Mouse (Mus musculus) lung, adult 2 months (tissue): ENCODE measurements at regions not wholly inside any gene's neighbourhood (a gene's known extent, or its start where the extent isn't known, plus 50 kb on each side); places are given as distances from the start of the nearest gene placed in this dataset.

Experiments
- DNase-seq: peaks from one replicate; pipeline ENCODE4 v3.0.0; 2022
- H3K4me1 ChIP-seq: fragments of 200-500 bp; 2 replicates; pipeline ENCODE4 v1.6.1; 2011; ENCODE audit warnings: low read length; ENCODE audit not compliant: control insufficient read depth, insufficient read depth
- H3K4me3 ChIP-seq: fragments of 200-500 bp; replicated peaks from 2 replicates; pipeline ENCODE3; 2011; ENCODE audit warnings: low read depth, mild to moderate bottlenecking, control low read depth, low read length; ENCODE audit errors: extremely low read depth
- CTCF ChIP-seq: fragments of 200-500 bp; IDR thresholded peaks from 2 replicates; pipeline ENCODE4 v1.5.1; 2011; ENCODE audit warnings: mild to moderate bottlenecking, low read length, control low read depth; ENCODE audit not compliant: insufficient read depth
- POLR2A ChIP-seq: fragments of 200-500 bp; IDR thresholded peaks from 2 replicates; pipeline ENCODE4 v1.6.1; 2011; ENCODE audit warnings: low read depth, mild to moderate bottlenecking, control low read depth, low read length, borderline replicate concordance; ENCODE audit errors: extremely low read depth
- WGBS: fragments of 180-500 bp; shearing (Covaris S2); methylation state at CpG from one replicate; pipeline ENCODE4 v1.1.7; 2018; 5-methylcytosine and 5-hydroxymethylcytosine counted together

DNA sequence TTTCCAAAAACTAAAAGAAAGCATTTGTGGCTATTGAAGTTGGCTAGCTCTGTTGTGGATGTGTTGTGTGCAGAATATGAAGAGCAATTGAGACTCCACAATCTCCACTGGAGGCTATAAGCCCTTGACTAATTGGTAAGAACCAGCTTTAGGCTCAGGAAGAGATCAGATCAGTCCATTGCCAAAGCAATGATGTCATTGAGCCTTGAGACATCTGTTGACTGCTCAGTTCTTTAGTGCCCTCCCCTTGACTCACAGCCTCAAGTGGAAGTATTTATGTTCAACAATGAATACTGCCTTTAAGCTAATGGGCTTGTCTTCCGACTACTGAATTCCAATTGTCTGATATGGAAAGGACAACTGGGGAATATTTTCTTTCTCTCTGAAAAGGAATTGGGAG, 2090.6 kb downstream of the 4930444P10Rik start:
- 85% methylated on average over 1 of the region's 1 CpGs for WGBS
- no peak for DNase-seq
- TF ChIP-seq CTCF = no peak
- no peak for TF ChIP-seq POLR2A
- no peak overlapping the region for H3K4me3 ChIP-seq
- peaks cover 3% of the 10 kb centered on the region for H3K4me1 ChIP-seq

DNA sequence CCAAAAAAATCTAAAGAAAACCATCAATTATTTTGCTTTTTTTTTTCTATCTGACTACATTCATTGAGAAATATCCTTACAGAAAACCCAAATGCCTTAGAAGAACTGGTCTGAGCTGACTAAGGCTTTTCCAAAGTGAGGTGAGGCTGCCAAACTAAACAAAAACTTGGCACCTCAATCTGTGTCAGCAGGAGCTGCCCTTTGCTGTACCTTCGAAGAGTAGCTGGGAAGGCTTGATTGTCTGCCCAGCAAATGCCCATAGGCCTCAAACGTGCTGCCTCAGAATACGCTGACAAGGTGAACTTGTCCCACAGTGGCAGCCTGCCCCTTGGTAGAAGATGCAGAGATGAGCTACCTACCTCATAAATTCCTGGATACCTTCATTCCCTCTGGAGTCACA, 2091.7 kb downstream of the 4930444P10Rik start:
- no peak for TF ChIP-seq CTCF
- no peak for TF ChIP-seq POLR2A
- Histone ChIP-seq H3K4me3 (no peak overlapping the region), H3K4me1 (peaks cover 3% of the 10 kb centered on the region)
- DNase-seq = peak; percentile 16
- WGBS = 35% methylated on average over 3 of the region's 3 CpGs

DNA sequence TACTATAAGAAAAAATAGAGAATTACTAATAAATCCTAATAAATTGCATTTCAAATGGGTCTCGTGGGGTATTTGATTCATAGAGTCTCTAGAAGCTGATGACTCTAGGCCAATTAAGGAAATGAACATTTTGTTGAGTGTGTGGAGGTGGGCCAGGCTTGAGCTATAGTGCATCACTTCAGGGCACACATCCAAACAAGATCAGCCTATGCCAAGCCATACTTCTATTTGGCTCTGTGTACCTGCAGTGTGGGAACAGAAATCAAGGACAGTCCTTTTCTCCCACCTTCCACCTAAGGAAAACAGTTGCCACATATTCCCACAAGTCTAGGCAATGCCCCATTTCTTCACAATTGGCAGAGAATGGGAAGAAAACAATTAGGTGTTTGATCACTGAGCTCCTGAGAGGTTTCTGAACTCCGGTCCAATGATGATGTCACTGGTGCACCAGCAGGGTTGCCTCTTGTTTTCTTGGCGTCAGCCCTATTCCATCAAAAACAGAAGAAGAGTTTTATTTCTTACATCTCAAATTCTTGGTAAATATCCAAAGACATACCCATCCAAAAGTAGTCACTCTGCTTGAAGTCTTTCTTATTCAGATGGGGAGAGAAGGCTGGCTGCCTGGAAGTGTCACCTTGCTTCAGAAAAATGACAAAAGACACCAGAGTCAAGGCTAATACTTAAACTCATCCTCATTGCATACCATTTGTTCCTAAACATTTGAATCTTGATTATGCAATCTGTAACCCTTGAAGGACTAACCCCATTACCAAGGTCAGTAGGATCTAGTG, 2092.3 kb downstream of the 4930444P10Rik start:
- Histone ChIP-seq H3K4me3 (no peak overlapping the region), H3K4me1 (peaks cover 3% of the 10 kb centered on the region)
- DNase-seq = no peak
- TF ChIP-seq CTCF = no peak
- TF ChIP-seq POLR2A = no peak
- 52% methylated on average over 3 of the region's 3 CpGs for WGBS

DNA sequence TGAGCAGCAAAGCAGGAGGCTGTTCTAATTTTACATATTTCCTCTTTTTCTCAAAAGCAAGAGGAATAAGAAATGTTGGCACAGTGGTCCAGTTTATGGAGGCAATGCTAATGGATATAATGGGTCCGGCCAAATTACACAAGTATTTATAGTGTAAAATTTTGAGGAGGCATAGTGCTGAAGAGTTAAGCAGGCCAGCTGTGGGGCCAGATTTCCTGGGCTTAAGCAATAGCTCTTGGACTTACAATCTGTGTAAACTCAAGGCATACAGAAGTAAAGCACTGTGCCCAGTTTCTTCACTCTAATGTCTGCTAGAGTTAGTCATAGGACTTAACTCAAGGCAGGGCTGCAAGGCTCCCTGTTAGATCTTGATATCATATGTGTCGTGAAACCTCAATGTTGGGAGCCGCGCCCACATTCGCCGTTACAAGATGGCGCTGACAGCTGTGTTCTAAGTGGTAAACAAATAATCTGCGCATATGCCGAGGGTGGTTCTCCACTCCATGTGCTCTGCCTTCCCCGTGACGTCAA, 2094.9 kb downstream of the 4930444P10Rik start:
- TF ChIP-seq CTCF (no peak), POLR2A (no peak)
- WGBS = 89% methylated on average over 9 of the region's 11 CpGs
- no peak for DNase-seq
- no peak overlapping the region for H3K4me3 ChIP-seq
- peaks cover 3% of the 10 kb centered on the region for H3K4me1 ChIP-seq

DNA sequence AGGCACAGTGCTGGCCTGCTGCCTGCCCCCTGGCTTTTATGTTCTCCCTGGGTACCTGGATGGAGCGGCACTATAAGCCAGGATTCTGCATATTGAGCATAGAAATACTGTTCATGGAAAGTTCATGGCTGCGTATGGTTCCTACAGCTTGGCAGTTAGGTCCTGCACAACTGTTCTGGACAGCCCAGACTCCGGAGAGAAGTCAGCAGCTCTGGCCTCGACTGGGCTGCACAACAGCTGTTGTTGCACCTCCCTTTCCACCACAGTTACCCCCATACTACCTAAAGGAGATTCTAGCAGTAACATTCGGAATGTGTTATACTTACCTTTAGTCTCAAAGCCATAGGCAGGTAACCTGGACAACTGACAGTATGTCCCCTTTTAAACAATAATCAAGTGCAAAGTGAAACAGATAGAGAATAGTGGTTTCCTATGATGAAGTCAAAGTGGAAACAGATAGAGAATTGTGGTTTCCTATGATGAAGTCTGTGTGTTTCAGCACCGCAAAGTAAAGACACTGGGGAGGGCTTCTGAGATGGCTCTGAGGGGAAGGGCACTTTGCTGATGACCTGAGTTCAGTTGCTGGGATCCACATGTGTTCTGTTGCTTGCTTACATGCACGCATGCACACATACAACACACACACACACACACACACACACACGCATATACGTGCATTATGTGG, 2099.2 kb downstream of the 4930444P10Rik start:
- Histone ChIP-seq H3K4me3 (no peak overlapping the region), H3K4me1 (no peaks in the 10 kb centered on the region)
- no peak for DNase-seq
- TF ChIP-seq POLR2A (no peak), CTCF (no peak)
- 86% methylated on average over 9 of the region's 9 CpGs for WGBS

DNA sequence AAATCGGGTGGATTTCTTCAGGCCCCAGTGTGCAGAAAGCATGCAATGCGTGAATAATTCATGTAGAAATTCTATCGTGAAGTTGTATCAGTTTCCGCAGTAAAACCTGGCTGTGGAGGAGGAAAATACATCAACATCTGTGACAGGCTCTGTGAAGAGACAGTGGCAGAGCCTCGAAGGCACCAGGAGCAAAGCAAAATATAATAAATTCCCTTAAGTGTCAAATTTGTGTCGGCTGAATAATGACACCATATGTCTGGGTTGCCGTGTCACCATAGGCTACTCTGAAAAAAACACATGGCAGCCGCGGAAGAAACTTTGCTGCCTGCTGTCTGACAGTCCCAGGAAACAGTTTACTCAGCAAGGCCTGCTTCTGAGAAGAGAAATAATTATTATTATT, 2100.1 kb downstream of the 4930444P10Rik start:
- no peak overlapping the region for H3K4me3 ChIP-seq
- no peaks in the 10 kb centered on the region for H3K4me1 ChIP-seq
- 69% methylated on average over 9 of the region's 9 CpGs for WGBS
- TF ChIP-seq CTCF = no peak
- no peak for TF ChIP-seq POLR2A
- no peak for DNase-seq

DNA sequence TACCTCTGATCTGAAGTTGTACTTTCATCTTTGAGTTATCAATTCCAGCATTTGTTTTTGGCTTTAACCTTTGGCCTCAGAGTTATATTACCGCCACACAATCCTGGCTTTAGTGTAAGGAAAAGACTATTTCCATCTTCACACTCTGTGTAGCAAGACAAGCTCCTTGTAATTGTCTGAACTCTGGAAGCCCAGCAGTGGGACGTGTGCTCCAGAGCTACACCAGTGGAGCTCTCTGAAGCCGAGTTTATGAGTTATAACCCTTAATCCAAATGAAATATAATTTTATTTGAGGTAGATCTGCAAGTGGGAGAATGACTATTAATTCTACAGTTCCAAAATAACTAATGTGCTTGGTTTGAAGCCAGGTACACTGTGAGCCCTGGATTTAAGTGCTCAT, 2103.8 kb downstream of the 4930444P10Rik start:
- WGBS = 69% methylated on average over 3 of the region's 3 CpGs
- H3K4me3 ChIP-seq = no peak overlapping the region
- no peak for TF ChIP-seq POLR2A
- no peak for TF ChIP-seq CTCF
- no peaks in the 10 kb centered on the region for H3K4me1 ChIP-seq
- no peak for DNase-seq

DNA sequence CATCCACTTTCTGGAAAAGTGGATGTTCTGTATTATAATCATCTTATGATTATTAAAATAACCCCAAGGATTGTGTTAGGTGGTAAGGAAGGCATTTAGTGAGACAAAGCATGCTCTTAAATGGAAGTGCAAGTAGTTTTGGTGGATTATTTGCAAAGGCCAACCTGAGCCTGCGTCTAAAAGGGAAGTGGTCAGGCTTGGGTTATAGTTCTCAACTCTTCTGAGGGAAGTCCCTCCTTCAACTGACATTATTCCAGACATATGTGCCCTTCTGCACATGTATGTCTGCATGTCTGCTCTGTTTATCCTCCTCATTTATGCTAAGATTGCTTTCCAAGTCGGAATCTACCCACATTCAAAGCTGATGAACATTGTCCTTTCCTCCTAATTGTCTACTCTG, 2108.3 kb downstream of the 4930444P10Rik start:
- H3K4me1 ChIP-seq = no peaks in the 10 kb centered on the region
- TF ChIP-seq POLR2A (no peak), CTCF (no peak)
- WGBS = 68% methylated on average over 2 of the region's 2 CpGs
- H3K4me3 ChIP-seq = no peak overlapping the region
- DNase-seq = no peak

DNA sequence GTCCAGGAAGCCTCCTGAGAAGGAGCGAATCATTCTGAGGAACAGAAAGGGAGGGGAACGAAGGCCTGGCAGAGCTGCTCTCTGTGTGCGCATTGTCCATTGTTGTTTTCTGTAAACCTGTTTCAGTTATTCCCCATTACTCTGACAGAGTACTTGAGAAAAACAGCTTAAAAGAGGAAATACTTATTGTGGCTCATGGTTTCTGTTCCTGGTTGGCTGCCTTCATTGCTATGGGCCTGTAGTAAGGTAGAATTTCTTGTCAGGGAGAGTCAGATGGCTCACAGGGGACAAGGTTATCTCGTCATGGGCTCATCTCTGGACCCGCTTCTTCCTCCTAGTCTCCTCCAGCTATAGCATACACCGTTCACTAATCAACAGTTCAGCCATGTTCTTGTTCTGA, 2112.9 kb downstream of the 4930444P10Rik start:
- 74% methylated on average over 6 of the region's 6 CpGs for WGBS
- Histone ChIP-seq H3K4me1 (no peaks in the 10 kb centered on the region), H3K4me3 (no peak overlapping the region)
- TF ChIP-seq CTCF = no peak
- TF ChIP-seq POLR2A = no peak
- DNase-seq = no peak
